Mouse (Mus musculus) brain, embryonic 14.5 days (tissue): ENCODE data around the gene Topbp1.

Experiments
- CTCF ChIP-seq: fragments of 200-500 bp; IDR thresholded peaks from 2 replicates; pipeline ENCODE4 v1.5.1; 2012; ENCODE audit warnings: inconsistent platforms, mild to moderate bottlenecking, moderate library complexity, borderline replicate concordance; ENCODE audit not compliant: insufficient read depth, insufficient read length; ENCODE audit errors: extremely low read depth
- POLR2A ChIP-seq: fragments of 200-500 bp; IDR thresholded peaks from 2 replicates; pipeline ENCODE4 v1.6.1; 2012; ENCODE audit warnings: mild to moderate bottlenecking, inconsistent platforms, borderline replicate concordance; ENCODE audit not compliant: poor library complexity, insufficient read depth, insufficient read length, severe bottlenecking; ENCODE audit errors: extremely low read depth

GRCm38 (mm10) chr9:103387011-103387653 is 82.1 kb downstream of the Topbp1 start:
- TF ChIP-seq CTCF (no peak), POLR2A (no peak)
